Mouse (Mus musculus): Measurements from ENCODE around the gene Ctf1.
A peak's percentile ranks its signal among the peaks of the same experiment; 100 is the strongest.
"Not testable (repeated sequence)": the region's sequence is repeated elsewhere in the genome, so short reads cannot be mapped to it uniquely, and the experiment has no call there.

Gene Ctf1

GRCm38 (mm10) chr7:127693290-127693689 is 19.2 kb upstream of the Ctf1 start:
- DNase-seq (ENCODE audit: low spot score): no peak

- DNase-seq (ENCODE audit: low spot score): not testable (repeated sequence)
Measured at GRCm38 (mm10) chr7:127693730-127694129, 18.8 kb upstream of the Ctf1 start.

- no peak for DNase-seq (ENCODE audit: low spot score)
Measured at GRCm38 (mm10) chr7:127698986-127699385, 13.6 kb upstream of the Ctf1 start.

DNA sequence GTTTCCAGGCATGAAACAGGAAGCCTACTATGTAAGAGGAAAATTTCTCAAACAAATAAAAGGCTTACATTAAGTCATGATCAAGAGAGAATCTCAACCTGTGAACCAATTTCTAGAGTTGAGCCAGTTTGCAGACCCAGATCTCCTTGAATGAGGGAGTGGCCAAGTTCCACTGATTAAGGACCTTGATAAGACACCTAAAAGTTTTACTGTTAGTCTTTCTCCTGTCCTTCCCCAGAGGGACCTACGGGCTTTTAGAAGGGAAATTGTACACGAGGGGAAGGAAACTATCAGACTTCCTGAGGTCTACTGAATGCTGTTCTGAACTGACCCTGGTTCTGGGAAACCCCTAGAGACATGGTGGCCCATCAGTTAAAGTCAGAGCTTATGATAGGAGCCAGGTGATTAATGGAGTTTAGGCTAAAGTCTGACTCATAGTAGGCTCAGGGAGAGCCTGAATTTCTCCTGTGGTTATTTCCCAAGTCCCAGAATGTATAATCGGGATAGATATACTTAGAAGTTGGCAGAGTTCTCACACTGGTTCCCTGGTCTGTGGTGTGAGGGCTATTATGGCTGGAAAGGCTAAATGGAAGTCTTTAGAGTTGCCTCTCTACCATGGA is 11.7 kb upstream of the Ctf1 start:
- no peak for DNase-seq (ENCODE audit: low spot score)

- no peak for DNase-seq (ENCODE audit: low spot score)
Measured at GRCm38 (mm10) chr7:127703561-127704178, 8.9 kb upstream of the Ctf1 start.

GRCm38 (mm10) chr7:127704598-127704997 is 7.9 kb upstream of the Ctf1 start:
- DNase-seq (ENCODE audit: low spot score): no peak

- DNase-seq (ENCODE audit: low spot score): no peak
Measured at GRCm38 (mm10) chr7:127705706-127706105, 6.8 kb upstream of the Ctf1 start.

DNA sequence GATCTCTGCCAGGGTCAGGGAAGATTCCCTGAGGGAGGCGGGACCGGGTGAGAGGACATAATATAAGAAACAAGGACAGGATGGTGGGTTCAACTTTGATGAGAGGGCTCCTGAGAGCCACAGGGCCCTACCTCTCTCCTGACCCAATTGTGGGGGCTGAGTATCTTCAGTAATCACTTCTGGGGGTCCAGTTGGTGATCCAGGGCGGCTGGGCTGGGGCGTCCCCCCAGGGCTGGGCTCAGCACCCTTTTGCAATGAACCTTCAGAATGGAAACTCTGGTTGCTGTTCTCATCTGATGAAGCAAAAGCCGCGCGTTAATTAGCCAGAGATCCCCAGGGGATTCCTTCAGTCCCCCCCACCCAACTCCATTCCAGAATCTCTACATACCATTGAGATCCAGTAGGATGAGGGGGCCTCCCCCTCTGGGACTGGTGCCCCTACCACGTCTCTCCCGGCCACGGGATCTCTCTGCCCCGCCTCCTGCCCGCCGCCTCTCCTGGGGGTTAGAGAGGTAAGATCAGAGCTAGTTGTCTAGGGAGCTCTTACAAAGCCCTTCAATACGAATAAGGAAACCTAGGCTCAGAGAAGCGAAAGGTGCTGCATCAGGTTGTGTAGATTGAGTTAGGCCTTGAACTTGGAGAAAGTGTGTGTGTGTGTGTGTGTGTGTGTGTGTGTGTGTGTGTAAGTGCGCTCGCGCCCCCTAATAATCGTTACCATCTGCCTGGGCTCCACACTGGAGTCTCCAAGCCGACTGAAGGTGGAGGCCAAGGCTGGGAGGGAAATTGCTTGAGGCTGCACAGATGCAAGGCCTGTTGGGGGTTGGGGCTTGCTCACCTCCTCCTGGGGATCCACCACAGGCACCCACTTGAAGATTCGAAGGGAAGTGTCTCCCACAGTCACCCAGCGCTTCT is 5.2 kb upstream of the Ctf1 start:
- DNase-seq (ENCODE audit: low spot score): no peak

DNA sequence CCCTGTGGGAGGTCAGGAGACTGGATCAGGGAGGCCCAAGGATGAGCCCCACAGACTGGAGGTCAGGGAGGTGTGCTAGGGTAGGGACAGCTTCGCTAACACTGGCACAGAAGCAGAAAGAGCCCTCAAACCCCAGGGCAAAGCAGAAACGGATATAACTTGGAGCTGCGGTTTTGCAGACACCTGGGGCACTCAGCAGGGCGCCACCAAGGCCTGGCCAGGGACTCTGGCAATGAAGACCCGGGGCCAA is 4.7 kb upstream of the Ctf1 start:
- DNase-seq (ENCODE audit: low spot score): no peak

DNA sequence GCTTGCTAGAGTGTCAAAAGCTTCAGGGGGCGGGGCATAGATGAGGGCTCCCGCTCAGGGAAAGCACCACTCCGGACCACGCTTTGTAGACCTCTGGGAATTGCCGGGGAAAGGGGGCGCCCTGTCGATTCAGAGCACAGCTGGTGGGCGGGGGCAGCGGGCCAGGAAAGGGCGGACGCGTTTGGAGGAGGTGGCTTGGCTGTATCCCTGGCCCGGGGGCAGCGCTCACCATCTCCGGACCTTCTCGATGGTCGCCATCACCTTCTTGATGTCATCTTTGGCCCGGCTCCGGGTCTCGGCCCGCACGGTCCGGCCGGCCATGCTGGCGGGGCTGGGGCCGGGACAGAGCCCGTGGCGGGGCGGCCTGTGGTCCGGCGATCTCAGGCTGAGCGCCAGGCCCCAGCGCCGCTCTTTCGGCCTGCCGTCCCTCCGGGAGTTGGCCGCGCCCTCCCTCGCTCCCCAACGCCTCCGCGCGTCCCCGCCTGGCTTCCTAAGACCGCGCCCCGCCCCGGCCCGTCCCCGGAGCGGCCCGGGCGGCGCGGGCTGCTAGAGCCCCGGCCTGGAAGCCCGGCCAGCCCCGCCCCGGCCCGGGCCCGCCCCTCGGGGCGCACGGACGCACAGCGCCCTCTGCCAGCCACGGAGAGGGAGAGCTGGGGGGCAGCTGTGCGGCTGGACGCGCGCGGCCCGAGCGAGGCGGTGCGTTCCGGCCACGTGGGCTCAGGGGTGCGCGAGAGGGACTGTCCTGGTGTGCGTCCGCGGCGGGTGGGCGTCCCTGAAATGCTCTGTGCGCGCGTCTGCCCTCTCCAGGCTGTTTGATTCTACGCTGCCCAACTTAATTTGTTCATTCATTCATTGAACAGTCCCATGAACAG is 4.1 kb upstream of the Ctf1 start, which contains the start of gene Bcl7c:
Gene Bcl7c (minus strand): TSS at position 727 of the 872 bp plus-strand sequence.
- peak; percentile 69 for DNase-seq (ENCODE audit: low spot score)

GRCm38 (mm10) chr7:127709261-127709979 is 3.1 kb upstream of the Ctf1 start:
- DNase-seq (ENCODE audit: low spot score): no peak

DNA sequence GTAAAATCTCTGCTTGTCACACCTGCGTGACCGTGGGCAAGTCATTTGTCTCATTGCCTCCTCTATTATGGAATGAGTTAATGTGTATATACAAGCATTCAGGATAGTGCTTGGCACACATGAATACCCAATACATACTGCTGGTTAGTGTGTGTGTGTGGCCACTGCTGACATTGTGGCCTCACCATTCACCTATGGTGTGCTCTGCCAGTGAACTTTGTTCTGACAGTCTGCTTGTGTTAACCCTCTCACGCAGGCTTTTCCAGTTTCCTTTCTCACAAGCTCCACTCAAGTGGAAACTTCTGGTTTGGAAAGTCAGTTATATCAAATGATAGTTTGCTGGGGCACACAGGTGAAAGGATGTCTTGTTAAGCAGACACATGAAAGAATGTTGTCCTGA is 1.5 kb upstream of the Ctf1 start:
- no peak for DNase-seq (ENCODE audit: low spot score)

DNA sequence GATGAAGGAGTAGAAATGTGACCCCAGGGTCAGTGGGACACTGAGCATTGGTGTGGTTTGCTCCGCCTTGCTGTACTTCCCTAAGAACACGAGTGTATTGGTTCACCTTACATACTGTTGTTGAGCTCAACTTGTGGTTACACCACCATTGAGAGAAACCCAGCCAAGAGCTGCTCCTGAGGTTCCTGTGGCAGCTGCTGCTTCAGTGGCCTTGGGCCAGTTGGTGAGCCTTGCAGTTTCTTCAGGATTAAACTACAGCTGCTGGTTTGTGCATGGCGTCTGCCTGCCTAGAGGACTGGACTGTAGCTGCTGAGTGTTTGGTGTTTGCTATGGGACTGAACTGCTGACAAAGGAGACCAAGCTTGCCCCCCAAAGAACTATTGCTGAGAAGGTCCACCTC is 1.1 kb upstream of the Ctf1 start:
- no peak for DNase-seq (ENCODE audit: low spot score)

- no peak for DNase-seq (ENCODE audit: low spot score)
Measured at GRCm38 (mm10) chr7:127714816-127715215, 2.3 kb downstream of the Ctf1 start.

DNA sequence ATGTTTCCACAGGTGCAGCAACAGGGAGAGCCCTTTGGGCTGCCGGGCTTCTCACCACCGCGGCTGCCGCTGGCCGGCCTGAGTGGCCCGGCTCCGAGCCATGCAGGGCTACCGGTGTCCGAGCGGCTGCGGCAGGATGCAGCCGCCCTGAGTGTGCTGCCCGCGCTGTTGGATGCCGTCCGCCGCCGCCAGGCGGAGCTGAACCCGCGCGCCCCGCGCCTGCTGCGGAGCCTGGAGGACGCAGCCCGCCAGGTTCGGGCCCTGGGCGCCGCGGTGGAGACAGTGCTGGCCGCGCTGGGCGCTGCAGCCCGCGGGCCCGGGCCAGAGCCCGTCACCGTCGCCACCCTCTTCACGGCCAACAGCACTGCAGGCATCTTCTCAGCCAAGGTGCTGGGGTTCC is 4.5 kb downstream of the Ctf1 start:
- DNase-seq (ENCODE audit: low spot score): peak; percentile 41

GRCm38 (mm10) chr7:127718339-127718738 is 5.8 kb downstream of the Ctf1 start:
- no peak for DNase-seq (ENCODE audit: low spot score)

- no peak for DNase-seq (ENCODE audit: low spot score)
Measured at GRCm38 (mm10) chr7:127719258-127719657, 6.7 kb downstream of the Ctf1 start.

GRCm38 (mm10) chr7:127725490-127725889 is 13.0 kb downstream of the Ctf1 start:
- DNase-seq (ENCODE audit: low spot score): no peak

- no peak for DNase-seq (ENCODE audit: low spot score)
Measured at GRCm38 (mm10) chr7:127725924-127726323, 13.4 kb downstream of the Ctf1 start.

DNA sequence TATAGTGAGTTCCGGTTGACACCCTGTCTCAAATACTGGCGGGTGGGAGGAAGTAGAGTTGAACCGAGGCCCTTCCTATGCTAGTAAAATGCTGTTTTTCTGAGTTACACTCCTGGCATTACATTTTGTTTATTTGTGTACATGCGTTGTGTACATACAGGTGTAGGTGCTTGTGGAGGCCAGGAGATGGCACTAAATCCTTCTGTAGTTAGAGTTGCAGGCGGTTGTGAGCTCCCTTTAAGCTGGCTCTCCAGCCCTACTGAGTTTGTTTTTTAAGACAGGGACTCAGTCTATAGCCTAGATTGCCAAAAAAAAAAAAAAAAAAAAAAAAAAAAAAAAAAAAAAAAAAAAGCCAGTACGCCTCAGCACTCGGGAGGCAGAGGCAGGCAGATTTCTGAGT is 15.4 kb downstream of the Ctf1 start:
- DNase-seq (ENCODE audit: low spot score): no peak

DNA sequence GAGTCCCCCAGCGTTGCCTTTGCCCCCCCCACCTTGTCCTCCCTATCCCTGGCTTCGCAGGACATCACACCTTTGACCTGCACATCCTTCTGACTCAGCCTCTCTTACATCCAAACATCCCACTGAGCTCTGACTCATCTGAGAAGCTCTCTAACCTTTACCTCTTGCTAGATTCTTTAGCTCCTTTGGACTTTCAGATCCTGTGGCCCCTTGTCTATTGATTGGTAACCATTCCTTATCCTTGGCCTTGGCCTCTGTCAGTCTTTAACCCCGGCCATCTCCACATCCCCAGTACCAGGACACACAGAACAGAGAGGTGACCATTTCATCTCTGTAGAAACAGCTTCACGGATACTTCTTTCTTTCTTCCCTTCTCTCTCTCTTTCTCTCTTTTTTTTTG is 17.6 kb downstream of the Ctf1 start:
- DNase-seq (ENCODE audit: low spot score): no peak

GRCm38 (mm10) chr7:127732066-127732465 is 19.5 kb downstream of the Ctf1 start, which contains the start of gene Ctf2:
TSS of gene Ctf2 (minus strand) at chr7:127732166.
- not testable (repeated sequence) for DNase-seq (ENCODE audit: low spot score)
